Mouse (Mus musculus) bone marrow macrophage, adult 2 months (primary cell): ENCODE results near the gene Tbpl2. TPM values are rescaled to one million over a fixed set of nuclear protein-coding genes. Genes with fewer than 3 reads are reported as not detected.

Source experiments
- H3K27ac ChIP-seq: 2 replicates; pipeline ENCODE4 v1.5.1; 2012; ENCODE audit warnings: low read depth, low read length; ENCODE audit not compliant: insufficient read depth
- H3K4me1 ChIP-seq: 2 replicates; pipeline ENCODE4 v1.6.1; 2012; ENCODE audit warnings: low read length; ENCODE audit not compliant: control insufficient read depth, insufficient read depth
- H3K4me3 ChIP-seq: 2 replicates; pipeline ENCODE4 v1.5.1; 2012; ENCODE audit warnings: mild to moderate bottlenecking, low read length, moderate library complexity; ENCODE audit not compliant: insufficient read depth
- CTCF ChIP-seq: IDR thresholded peaks from 2 replicates; pipeline ENCODE4 v1.5.1; 2012; ENCODE audit warnings: low read depth, mild to moderate bottlenecking, low read length, moderate library complexity
- POLR2A ChIP-seq: IDR thresholded peaks from 2 replicates; pipeline ENCODE4 v1.6.1; 2012; ENCODE audit warnings: mild to moderate bottlenecking, low read depth, low read length, borderline replicate concordance
- polyA plus RNA-seq: library from polyadenylated mRNA; stranded (reverse); fragments of >200 nt; gene quantifications from 2 replicates; pipeline ENCODE4 v1.2.4, GENCODE M21; 2012; ENCODE audit not compliant: missing spikeins, insufficient read depth, insufficient read length

Gene Tbpl2
- polyA plus RNA-seq, 1 experiment = not detected

- no peak for TF ChIP-seq POLR2A
- no peak for TF ChIP-seq CTCF
- H3K4me1 ChIP-seq = no peaks in the 10 kb centered on the region
- no peak overlapping the region for H3K4me3 ChIP-seq
- no peak overlapping the region for H3K27ac ChIP-seq
Observed at GRCm38 (mm10) chr2:24042901-24043300, 53.5 kb downstream of the Tbpl2 start.

GRCm38 (mm10) chr2:24040531-24040930 is 55.9 kb downstream of the Tbpl2 start:
- no peaks in the 10 kb centered on the region for H3K4me1 ChIP-seq
- no peak overlapping the region for H3K27ac ChIP-seq
- no peak for TF ChIP-seq POLR2A
- no peak for TF ChIP-seq CTCF
- H3K4me3 ChIP-seq = no peak overlapping the region

Other genes with a start within 250 kb of the Tbpl2 start
- 37.6 and 38.3 TPM in 2 replicates for gene Hnmt, start 47.2 kb downstream of the Tbpl2 start, polyA plus RNA-seq
- not detected in 2 replicates for gene Il1f8, start 56.6 kb upstream of the Tbpl2 start, polyA plus RNA-seq
- gene Il1f9, start 89.9 kb upstream of the Tbpl2 start, polyA plus RNA-seq = not detected in 2 replicates
- gene Il1f6, start 118.8 kb upstream of the Tbpl2 start, polyA plus RNA-seq = not detected in 2 replicates
- gene Il1f5, start 180.4 kb upstream of the Tbpl2 start, polyA plus RNA-seq = not detected in 2 replicates
- not detected in 2 replicates for gene Il1f10, start 194.6 kb upstream of the Tbpl2 start, polyA plus RNA-seq
- gene Il1rn, start 240.3 kb upstream of the Tbpl2 start, polyA plus RNA-seq = 7.8 and 15.7 TPM in 2 replicates